Mouse (Mus musculus) testis, adult 2 months (tissue): Measurements from ENCODE around the gene Ccm2l.

Source experiments
- CTCF ChIP-seq: fragments of 200-500 bp; IDR thresholded peaks from 2 replicates; pipeline ENCODE4 v1.5.1; 2012; ENCODE audit warnings: low read depth, mild to moderate bottlenecking, inconsistent platforms, low read length, moderate library complexity; ENCODE audit not compliant: control insufficient read depth, insufficient read depth, insufficient replicate concordance
- POLR2A ChIP-seq: fragments of 200-500 bp; IDR thresholded peaks from 2 replicates; pipeline ENCODE4 v1.6.1; 2012; ENCODE audit warnings: low read depth, mild to moderate bottlenecking, inconsistent platforms, low read length, moderate library complexity; ENCODE audit not compliant: control insufficient read depth

DNA sequence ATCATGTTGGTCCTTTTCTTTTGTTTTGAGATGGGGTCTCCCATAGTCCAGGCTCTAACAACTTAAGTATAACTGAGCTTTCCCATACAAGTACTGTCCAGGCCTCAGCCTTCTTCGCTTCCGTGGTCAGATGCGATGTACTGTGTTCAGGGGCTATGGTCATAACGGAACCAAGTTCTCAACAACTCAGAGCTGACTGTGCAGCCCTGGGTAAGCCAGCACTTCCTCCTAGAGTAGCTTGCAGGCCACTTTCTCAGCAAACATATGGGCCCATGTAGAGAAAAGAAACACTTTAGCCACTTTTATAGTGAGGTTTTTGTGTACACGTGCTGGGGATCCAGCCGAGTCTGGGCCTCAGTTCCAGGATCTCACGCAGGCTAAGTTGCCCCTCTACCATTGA lies 56.9 kb downstream of the Ccm2l start:
- TF ChIP-seq CTCF = no peak
- no peak for TF ChIP-seq POLR2A
